Mouse (Mus musculus) brain, embryonic 14.5 days (tissue): ENCODE measurements around the gene Dock1. TPM values are rescaled to one million over a fixed set of nuclear protein-coding genes. Genes with fewer than 3 reads are reported as not detected.

Experiments used
- DNase-seq: peaks from one replicate; pipeline ENCODE4 v3.0.0-alpha.2; 2011; ENCODE audit warnings: low read depth
- CTCF ChIP-seq: fragments of 200-500 bp; IDR thresholded peaks from 2 replicates; pipeline ENCODE4 v1.5.1; 2012; ENCODE audit warnings: inconsistent platforms, mild to moderate bottlenecking, moderate library complexity, borderline replicate concordance; ENCODE audit not compliant: insufficient read depth, insufficient read length; ENCODE audit errors: extremely low read depth
- POLR2A ChIP-seq: fragments of 200-500 bp; IDR thresholded peaks from 2 replicates; pipeline ENCODE4 v1.6.1; 2012; ENCODE audit warnings: mild to moderate bottlenecking, inconsistent platforms, borderline replicate concordance; ENCODE audit not compliant: poor library complexity, insufficient read depth, insufficient read length, severe bottlenecking; ENCODE audit errors: extremely low read depth
- polyA plus RNA-seq: library from polyadenylated mRNA; depleted of rRNA; stranded (reverse); fragments of >200 nt; gene quantifications from 2 replicates; pipeline ENCODE4 v1.2.3, GENCODE M21; 2012

The Dock1 gene
- polyA plus RNA-seq, 1 experiment: 10.8 TPM

DNA sequence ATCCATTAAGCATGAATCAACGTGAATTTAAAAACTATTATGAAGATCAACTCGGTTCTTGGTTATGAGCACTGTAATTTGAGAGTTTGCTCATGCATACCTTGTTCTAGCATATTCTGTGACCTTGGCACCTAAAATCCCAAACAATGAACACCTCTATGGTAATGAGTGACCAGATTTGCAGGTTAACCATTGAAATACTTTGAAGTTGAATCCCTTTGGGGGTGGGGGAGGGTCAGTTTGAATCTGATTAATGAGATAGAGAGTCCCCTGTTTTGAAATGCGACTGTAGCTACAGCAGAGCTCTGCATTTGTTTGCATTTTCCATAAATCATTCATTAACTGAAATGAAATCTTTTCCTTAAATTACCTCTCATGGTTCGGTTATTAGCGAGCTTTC is 364.4 kb downstream of the Dock1 start:
- TF ChIP-seq CTCF (no peak), POLR2A (no peak)
- DNase-seq: no peak

GRCm38 (mm10) chr7:135035651-135036050 is 365.2 kb downstream of the Dock1 start:
- TF ChIP-seq CTCF (no peak), POLR2A (no peak)

GRCm38 (mm10) chr7:135038930-135039329 is 368.5 kb downstream of the Dock1 start:
- TF ChIP-seq CTCF (no peak), POLR2A (no peak)
- DNase-seq: no peak

More at GRCm38 (mm10) chr7:135035651-135036050, 365.2 kb downstream of the Dock1 start:
- DNase-seq: no peak

DNA sequence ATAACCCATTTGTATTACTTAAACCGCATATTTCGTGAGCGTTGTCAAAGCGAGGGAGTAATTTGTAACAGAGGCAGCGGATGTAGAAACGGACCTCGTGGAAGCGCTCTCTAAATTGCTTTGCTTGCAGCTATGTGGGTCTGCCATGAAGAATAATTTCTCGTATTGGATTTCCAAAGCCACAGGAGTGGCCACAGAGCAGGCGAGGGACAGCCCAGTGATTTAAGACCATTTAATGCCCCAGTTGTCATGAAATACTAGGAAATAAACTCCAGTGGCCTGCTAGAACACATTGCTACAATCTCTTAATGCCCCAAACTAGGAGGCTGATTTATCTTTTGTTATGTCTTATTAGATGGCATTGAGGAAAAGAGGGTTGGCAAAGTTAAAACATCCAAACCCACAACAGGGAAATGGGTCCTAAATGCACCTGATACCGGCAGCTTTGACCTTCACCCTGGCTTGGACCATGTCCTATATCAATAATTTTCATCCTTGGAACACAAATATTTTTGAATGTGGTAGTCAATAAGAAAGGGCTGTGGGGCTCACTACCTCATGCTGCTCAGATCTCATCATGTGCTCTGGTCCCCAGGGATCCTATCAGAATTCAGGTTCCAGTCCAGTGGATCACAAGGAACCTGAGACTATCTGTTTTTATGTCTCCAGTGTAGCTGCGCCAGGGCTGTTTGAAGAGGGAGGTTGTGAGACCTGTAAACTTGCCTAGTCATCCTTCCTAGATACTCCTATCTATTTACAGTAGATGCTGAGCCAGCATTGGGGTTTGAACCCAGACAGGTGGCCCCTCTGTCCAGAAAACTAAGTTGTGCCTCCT is 373.7 kb downstream of the Dock1 start:
- TF ChIP-seq CTCF: no peak
- no peak for TF ChIP-seq POLR2A
- DNase-seq: no peak

- TF ChIP-seq POLR2A (no peak), CTCF (no peak)
- no peak for DNase-seq
Observed at GRCm38 (mm10) chr7:135049416-135049815, 379.0 kb downstream of the Dock1 start.

DNA sequence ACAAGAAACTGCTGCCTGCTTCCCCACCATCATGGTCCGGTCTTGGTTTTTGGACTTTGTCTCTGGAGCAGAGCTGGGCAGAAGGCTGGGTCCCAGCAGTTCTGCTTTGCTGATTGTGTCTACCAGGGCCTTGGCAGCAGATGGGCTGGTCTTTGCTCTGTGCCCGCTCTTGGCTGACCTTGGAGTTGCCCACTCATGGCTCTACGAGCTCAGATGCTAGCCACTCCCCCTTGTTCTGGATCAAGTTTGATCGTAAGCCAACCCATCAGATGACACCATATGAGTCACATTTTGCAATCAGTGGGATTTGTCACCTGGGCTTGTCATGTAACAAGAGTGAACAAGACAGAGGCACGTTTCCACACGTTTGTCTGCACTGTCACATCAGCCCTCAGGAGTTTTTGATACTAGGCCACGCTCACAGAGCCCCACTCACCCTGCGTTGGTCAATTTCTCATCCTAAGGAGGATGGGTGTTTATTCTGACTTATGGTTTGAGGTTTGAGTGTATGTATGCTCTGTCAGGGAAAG is 382.8 kb downstream of the Dock1 start:
- no peak for DNase-seq
- no peak for TF ChIP-seq POLR2A
- no peak for TF ChIP-seq CTCF

DNA sequence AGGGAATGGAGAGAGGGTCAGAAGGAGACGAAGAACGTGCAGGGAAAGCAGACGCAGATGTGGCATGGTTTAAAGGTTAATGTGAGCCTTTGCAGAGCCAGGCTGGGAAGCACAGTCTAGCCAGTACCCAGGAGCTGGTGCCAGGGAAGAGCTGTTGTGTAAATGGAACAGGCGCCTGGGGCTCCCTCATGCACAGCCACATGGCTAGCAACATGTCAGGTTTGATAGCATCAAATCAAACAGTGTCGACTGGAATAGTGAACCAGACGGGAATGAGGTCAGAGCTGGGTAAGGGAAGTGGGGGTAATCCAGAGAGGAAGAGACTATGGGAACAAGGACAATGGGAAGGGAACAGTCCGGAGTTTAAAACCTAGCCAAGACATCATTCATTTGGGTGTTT is 384.2 kb downstream of the Dock1 start:
- TF ChIP-seq CTCF: no peak
- TF ChIP-seq POLR2A: no peak

GRCm38 (mm10) chr7:135059071-135059470 is 388.6 kb downstream of the Dock1 start:
- no peak for DNase-seq

More for the DNA sequence above, 384.2 kb downstream of the Dock1 start:
- DNase-seq: no peak

DNA sequence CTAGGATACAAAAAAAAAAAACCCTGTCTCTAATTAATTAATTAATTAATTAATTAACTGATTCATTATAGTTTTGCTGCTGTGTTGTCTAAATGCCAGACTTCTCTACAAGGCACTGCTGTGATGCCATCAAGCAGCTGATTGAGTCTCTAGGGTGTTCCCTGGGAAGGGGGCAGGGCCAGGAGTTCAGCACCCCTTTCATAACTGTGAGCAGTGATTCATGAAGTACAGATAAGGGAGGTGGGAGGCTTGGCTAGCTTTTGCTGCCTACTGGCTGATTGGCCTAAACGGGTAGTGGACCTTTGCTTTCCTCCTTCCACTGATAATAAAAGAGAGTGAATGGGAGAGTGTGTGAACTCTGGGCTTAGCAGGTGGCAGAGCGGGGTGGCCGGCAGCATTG is 389.1 kb downstream of the Dock1 start:
- no peak for DNase-seq

More at GRCm38 (mm10) chr7:135059071-135059470, 388.6 kb downstream of the Dock1 start:
- TF ChIP-seq POLR2A: no peak
- TF ChIP-seq CTCF: no peak

GRCm38 (mm10) chr7:135063886-135064285 is 393.4 kb downstream of the Dock1 start:
- no peak for DNase-seq
- TF ChIP-seq POLR2A (no peak), CTCF (no peak)

More for the DNA sequence above, 389.1 kb downstream of the Dock1 start:
- TF ChIP-seq CTCF (no peak), POLR2A (no peak)

GRCm38 (mm10) chr7:135065301-135065700 is 394.8 kb downstream of the Dock1 start:
- no peak for DNase-seq
- no peak for TF ChIP-seq CTCF
- no peak for TF ChIP-seq POLR2A
